Mouse (Mus musculus): ENCODE measurements at regions not wholly inside any gene's neighbourhood (a gene's known extent, or its start where the extent isn't known, plus 50 kb on each side); places are given as distances from the start of the nearest gene placed in this dataset.
A peak's percentile ranks its signal among the peaks of the same experiment; 100 is the strongest.

DNA sequence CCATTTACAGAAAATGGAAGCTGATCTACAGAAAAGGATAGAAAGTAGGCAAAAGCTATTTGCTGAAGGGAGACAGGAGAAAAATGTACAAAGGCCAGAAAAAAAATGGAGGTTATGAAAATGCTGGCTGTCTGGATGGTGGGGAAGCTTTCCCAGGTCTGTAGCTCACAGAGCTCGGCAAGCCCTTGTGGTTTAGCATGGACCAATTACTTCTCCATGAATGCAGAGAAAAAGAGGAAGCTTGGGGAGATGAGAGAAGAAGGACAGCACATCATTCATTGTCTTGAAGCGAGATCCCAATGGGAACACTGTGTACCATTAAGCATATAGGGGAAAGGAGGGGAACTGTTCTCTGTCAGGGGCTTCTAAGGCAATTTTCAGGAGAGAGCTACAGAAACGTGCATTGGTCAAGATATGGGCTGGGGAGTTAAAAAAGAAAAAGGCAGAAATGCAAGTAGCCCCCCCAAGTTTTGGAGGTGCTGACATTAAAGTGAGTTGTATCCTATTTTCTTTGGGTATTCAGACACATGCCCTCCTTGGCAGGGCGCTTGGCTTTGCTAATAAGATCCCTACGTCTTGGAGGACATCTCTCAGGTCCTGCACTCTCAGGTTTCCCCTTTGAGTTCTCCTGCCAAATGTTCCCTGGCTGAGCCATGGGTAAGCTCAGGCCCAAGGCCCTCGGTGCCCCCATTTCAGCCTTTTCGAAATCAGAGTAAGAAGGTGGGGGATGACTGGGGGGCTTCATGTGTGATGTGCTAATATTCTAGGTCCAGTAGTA, 105.8 kb upstream of the Jun start:
- Histone ChIP-seq H3K36me3 (ENCODE audit: control insufficient read depth, insufficient read depth, low read length) (no peaks in the 10 kb centered on the region), H3K27ac (ENCODE audit: low read depth, low read length) (no peak overlapping the region), H3K9me3 (replicated peaks; ENCODE audit: control insufficient read depth, low read length) (no peaks in the 10 kb centered on the region), H3K4me2 (ENCODE audit: low read length) (no peak overlapping the region), H3K4me1 (ENCODE audit: control insufficient read depth, insufficient read depth, low read length) (peaks cover 10% of the 10 kb centered on the region), H3K9ac (ENCODE audit: low read length) (no peak overlapping the region), H3K27me3 (replicated peaks; ENCODE audit: control insufficient read depth, insufficient read depth, low read length) (0 out of 2 replicates have a peak, but pooled peaks cover 3% of the 10 kb centered on the region), H3K4me3 (ENCODE audit: low read depth, low read length) (no peak overlapping the region)
- 84% methylated on average over 7 of the region's 7 CpGs for WGBS
- no peak for DNase-seq (ENCODE audit: low spot score)
- no peak for ATAC-seq

DNA sequence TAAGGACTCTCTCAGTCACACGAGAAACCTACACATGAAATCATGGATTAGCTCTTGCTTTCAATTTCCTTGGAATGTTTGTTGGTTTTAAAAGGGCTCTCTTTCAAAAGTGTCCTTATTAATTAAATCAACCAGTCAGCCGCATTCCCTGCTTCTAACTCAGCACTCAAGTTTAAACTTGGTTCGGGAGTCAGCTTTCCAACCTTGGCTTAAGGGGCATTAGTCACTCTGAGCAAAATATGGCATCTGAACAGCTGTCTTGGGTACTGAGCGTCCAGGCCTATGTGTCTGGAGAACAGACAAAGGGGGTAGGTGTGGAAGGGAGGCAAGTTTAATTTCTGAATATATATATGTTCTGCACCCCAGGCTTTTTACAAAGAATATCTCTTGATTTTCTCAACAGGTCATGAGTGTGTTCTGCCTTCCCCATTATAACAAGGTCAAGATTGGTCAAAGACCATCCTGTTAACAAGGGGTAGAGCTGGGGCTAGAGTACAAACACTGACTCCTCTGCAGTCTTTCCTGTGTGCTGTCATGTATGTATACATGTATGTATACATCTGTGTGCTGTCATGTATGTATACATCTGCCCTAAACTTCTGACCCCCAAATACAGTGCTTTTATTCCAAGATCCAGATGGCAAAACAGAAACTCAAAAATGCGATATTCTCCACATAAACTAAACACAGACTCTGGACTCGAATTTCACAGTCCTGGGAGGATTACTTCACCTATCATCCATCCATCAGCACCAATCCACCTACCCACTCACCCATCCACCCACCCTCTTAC, 106.8 kb upstream of the Jun start:
- no peaks in the 10 kb centered on the region for H3K36me3 ChIP-seq (ENCODE audit: control insufficient read depth, insufficient read depth, low read length)
- H3K4me3 ChIP-seq (ENCODE audit: low read depth, low read length) = no peak overlapping the region
- H3K9ac ChIP-seq (ENCODE audit: low read length) = no peak overlapping the region
- ATAC-seq = no peak
- WGBS = 81% methylated on average over 6 of the region's 6 CpGs
- H3K27me3 ChIP-seq (replicated peaks; ENCODE audit: control insufficient read depth, insufficient read depth, low read length) = 0 out of 2 replicates have a peak, but pooled peaks cover 3% of the 10 kb centered on the region
- no peak overlapping the region for H3K27ac ChIP-seq (ENCODE audit: low read depth, low read length)
- no peaks in the 10 kb centered on the region for H3K9me3 ChIP-seq (replicated peaks; ENCODE audit: control insufficient read depth, low read length)
- peaks cover 10% of the 10 kb centered on the region for H3K4me1 ChIP-seq (ENCODE audit: control insufficient read depth, insufficient read depth, low read length)
- no peak for DNase-seq (ENCODE audit: low spot score)
- no peak overlapping the region for H3K4me2 ChIP-seq (ENCODE audit: low read length)

DNA sequence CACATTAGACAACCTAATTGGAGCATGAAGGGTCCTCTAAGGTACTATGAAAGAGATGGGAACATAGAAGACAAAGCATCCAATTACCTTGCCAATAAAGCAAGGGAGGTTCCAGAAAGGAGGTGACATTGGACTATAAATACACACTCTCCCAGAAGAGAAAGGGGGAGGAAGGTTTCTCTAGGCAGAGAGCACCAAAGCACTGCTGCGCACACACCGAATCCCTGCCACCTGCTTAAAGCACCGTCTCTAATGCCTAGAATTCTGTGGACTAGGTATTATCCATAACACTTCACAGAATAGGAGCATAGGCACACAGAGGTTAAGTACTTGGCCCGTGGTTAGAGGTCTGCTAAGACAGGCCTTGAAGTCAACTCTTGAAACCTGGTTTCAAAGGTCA, 107.8 kb upstream of the Jun start:
- Histone ChIP-seq H3K27ac (ENCODE audit: low read depth, low read length) (no peak overlapping the region), H3K9me3 (replicated peaks; ENCODE audit: control insufficient read depth, low read length) (no peaks in the 10 kb centered on the region), H3K36me3 (ENCODE audit: control insufficient read depth, insufficient read depth, low read length) (no peaks in the 10 kb centered on the region), H3K27me3 (replicated peaks; ENCODE audit: control insufficient read depth, insufficient read depth, low read length) (0 out of 2 replicates have a peak, but pooled peaks cover 3% of the 10 kb centered on the region), H3K4me1 (ENCODE audit: control insufficient read depth, insufficient read depth, low read length) (peaks cover under 1% of the 10 kb centered on the region), H3K4me3 (ENCODE audit: low read depth, low read length) (no peak overlapping the region), H3K4me2 (ENCODE audit: low read length) (no peak overlapping the region), H3K9ac (ENCODE audit: low read length) (no peak overlapping the region)
- 93% methylated on average over 4 of the region's 4 CpGs for WGBS
- DNase-seq (ENCODE audit: low spot score) = no peak
- ATAC-seq = no peak

DNA sequence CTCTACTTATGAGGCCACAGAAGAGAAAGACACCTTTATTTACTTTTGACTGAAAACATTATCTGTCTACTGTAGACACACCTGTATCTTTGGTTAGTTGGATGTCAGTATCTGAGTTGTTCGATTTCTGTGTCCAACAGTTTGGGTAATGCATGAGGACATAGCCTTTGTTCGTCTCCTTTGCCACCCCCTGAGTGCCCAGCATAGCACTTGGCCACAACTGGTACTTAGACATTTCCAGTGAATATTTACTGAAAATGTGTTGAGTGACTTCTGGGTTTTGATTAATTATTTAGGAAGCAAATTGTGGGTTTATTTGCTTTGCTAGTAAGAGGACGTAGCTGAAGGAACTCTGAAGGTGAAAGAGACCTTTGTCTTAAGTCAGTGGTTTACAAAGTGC, 108.4 kb upstream of the Jun start:
- Histone ChIP-seq H3K27ac (ENCODE audit: low read depth, low read length) (no peak overlapping the region), H3K9me3 (replicated peaks; ENCODE audit: control insufficient read depth, low read length) (no peaks in the 10 kb centered on the region), H3K9ac (ENCODE audit: low read length) (no peak overlapping the region; the same call in 1 of the 2 replicates), H3K4me1 (ENCODE audit: control insufficient read depth, insufficient read depth, low read length) (no peaks in the 10 kb centered on the region), H3K4me2 (ENCODE audit: low read length) (peak overlapping the region; percentile 71), H3K27me3 (replicated peaks; ENCODE audit: control insufficient read depth, insufficient read depth, low read length) (0 out of 2 replicates have a peak, but pooled peaks cover 3% of the 10 kb centered on the region), H3K4me3 (ENCODE audit: low read depth, low read length) (no peak overlapping the region; the same call in 1 of the 2 replicates), H3K36me3 (ENCODE audit: control insufficient read depth, insufficient read depth, low read length) (no peaks in the 10 kb centered on the region)
- ATAC-seq = no peak
- no peak for DNase-seq (ENCODE audit: low spot score)
- WGBS = 80% methylated on average over 3 of the region's 3 CpGs

DNA sequence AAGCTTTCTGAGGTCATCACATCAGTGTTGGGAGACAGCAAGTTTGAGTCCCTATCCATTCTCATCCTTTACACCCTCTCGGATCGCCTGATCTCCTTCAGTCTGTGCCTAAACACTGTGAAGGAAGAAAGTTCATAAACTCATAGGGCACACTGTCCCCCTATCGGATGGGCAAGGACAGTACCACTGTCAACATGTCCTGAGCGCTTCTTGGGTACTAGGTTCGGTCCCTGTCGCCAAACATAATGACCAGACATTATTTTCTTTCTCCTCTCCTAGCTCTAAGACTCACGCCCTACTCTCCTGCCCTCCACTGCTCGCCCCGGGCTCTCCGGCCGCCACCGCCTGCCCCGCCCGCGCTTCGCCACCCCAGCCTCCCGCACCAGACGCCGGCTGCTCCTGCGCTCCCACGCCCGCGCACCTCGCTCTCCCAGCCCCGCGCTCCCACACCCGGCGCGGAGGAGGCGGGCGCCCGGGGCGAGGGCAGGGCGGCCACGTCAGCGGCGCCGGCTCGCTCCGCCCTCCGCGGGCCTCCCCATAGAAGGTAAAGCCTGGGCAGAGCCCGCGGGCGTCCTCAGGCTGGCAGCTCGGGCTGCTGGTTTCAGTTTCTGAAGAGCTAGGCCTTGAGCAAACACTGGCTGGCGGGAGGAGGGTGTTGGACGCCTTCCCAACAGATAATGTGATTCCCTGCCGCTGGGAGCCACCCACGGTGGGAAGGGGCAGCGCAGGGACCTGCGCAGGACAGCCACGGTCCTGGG, 109.1 kb upstream of the Jun start:
- DNase-seq (ENCODE audit: low spot score) = peak; percentile 89
- peak; percentile 96 for ATAC-seq
- H3K36me3 ChIP-seq (ENCODE audit: control insufficient read depth, insufficient read depth, low read length) = no peaks in the 10 kb centered on the region
- H3K9ac ChIP-seq (ENCODE audit: low read length) = peak overlapping the region; percentile 72
- no peaks in the 10 kb centered on the region for H3K4me1 ChIP-seq (ENCODE audit: control insufficient read depth, insufficient read depth, low read length)
- 0 out of 2 replicates have a peak, but pooled peaks cover 3% of the 10 kb centered on the region for H3K27me3 ChIP-seq (replicated peaks; ENCODE audit: control insufficient read depth, insufficient read depth, low read length)
- H3K4me3 ChIP-seq (ENCODE audit: low read depth, low read length) = peak overlapping the region; percentile 48
- H3K4me2 ChIP-seq (ENCODE audit: low read length) = peak overlapping the region; percentile 71
- peak overlapping the region; percentile 77 for H3K27ac ChIP-seq (ENCODE audit: low read depth, low read length)
- under 1% methylated on average over 52 of the region's 53 CpGs for WGBS
- H3K9me3 ChIP-seq (replicated peaks; ENCODE audit: control insufficient read depth, low read length) = no peaks in the 10 kb centered on the region

DNA sequence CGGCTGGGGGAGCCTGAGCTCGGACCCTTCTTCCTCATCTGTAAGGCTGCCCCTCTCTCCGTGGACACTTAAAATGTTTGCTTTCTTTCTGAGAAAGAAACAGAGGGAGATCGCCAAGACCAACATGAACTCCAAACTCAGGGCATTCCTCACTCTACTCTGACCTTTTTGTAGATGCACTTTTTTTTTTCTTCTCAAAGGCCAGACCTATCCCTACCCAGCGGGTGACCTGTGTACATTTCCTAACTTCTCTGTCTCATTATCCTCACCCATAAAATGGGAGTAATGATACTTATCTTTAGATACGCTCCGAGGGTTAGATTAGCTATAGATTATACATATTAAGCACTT, 109.6 kb upstream of the Jun start:
- no peaks in the 10 kb centered on the region for H3K9me3 ChIP-seq (replicated peaks; ENCODE audit: control insufficient read depth, low read length)
- peak overlapping the region; percentile 71 for H3K4me2 ChIP-seq (ENCODE audit: low read length)
- DNase-seq (ENCODE audit: low spot score) (no peak), ATAC-seq (peak; percentile 19)
- H3K27ac ChIP-seq (ENCODE audit: low read depth, low read length) = peak overlapping the region; percentile 77
- peak overlapping the region; percentile 48 for H3K4me3 ChIP-seq (ENCODE audit: low read depth, low read length)
- 21% methylated on average over 7 of the region's 7 CpGs for WGBS
- H3K4me1 ChIP-seq (ENCODE audit: control insufficient read depth, insufficient read depth, low read length) = no peaks in the 10 kb centered on the region
- H3K27me3 ChIP-seq (replicated peaks; ENCODE audit: control insufficient read depth, insufficient read depth, low read length) = 0 out of 2 replicates have a peak, but pooled peaks cover 3% of the 10 kb centered on the region
- no peaks in the 10 kb centered on the region for H3K36me3 ChIP-seq (ENCODE audit: control insufficient read depth, insufficient read depth, low read length)
- H3K9ac ChIP-seq (ENCODE audit: low read length) = peak overlapping the region; percentile 72

DNA sequence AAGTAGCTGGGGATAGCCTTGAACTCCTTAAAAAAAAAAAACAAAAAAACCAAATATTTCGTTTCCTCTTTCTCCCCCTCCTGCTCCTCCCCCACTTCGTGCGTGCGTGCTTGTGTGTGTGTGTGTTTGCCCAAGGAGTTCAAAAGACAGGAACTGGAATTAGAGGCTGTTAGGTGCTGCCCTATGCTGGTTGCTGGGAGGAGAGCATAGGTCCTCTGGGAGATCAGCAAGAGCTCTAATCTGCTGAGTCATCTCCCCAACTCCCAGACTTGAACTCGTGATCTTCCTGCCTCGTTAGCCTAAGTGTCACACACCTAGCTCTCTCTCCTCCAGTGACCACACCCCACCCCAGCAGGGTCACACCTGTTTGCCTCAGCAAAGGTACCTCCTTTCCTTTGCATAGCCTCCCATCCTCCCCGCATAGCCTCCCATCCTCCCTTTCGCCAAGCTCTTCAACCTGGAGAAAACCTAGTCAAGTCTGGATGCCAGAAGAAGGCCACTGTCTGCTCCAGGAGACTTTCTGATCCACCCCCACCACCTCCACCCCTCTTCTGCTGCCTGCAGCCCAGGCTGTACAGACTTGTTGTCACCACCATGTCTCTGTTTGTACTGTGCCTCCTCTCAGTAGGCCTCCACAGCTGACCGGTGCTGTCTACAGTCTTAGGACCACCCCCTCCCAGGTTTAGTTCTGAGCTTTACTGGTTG, 110.5 kb upstream of the Jun start:
- Histone ChIP-seq H3K9ac (ENCODE audit: low read length) (no peak overlapping the region), H3K27ac (ENCODE audit: low read depth, low read length) (no peak overlapping the region), H3K4me3 (ENCODE audit: low read depth, low read length) (no peak overlapping the region), H3K27me3 (replicated peaks; ENCODE audit: control insufficient read depth, insufficient read depth, low read length) (0 out of 2 replicates have a peak, but pooled peaks cover 3% of the 10 kb centered on the region), H3K9me3 (replicated peaks; ENCODE audit: control insufficient read depth, low read length) (no peaks in the 10 kb centered on the region), H3K36me3 (ENCODE audit: control insufficient read depth, insufficient read depth, low read length) (no peaks in the 10 kb centered on the region), H3K4me2 (ENCODE audit: low read length) (no peak overlapping the region), H3K4me1 (ENCODE audit: control insufficient read depth, insufficient read depth, low read length) (no peaks in the 10 kb centered on the region)
- WGBS = 85% methylated on average over 9 of the region's 9 CpGs
- DNase-seq (ENCODE audit: low spot score) (no peak), ATAC-seq (no peak)

DNA sequence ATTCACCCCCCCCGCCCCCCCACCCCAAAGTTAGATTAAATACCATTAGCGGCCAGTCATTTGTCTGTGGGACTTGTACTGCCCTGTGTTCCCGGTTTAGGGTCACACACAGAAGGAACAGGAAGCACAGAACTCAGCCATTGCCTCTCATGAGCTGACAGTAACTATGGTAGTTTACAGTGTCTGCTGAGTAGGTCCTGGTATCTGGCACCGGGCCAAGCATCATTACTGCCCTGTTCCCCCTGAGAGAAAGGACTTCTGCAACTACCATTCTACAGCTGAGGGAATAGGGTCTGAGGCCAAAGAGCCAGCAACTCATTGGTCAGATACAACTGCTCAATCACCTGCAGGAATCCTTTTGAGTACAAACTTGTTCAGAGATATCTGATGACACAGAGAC, 111.4 kb upstream of the Jun start:
- no peak overlapping the region for H3K4me2 ChIP-seq (ENCODE audit: low read length)
- no peaks in the 10 kb centered on the region for H3K4me1 ChIP-seq (ENCODE audit: control insufficient read depth, insufficient read depth, low read length)
- H3K27me3 ChIP-seq (replicated peaks; ENCODE audit: control insufficient read depth, insufficient read depth, low read length) = 0 out of 2 replicates have a peak, but pooled peaks cover 3% of the 10 kb centered on the region
- no peaks in the 10 kb centered on the region for H3K9me3 ChIP-seq (replicated peaks; ENCODE audit: control insufficient read depth, low read length)
- H3K4me3 ChIP-seq (ENCODE audit: low read depth, low read length) = no peak overlapping the region
- no peaks in the 10 kb centered on the region for H3K36me3 ChIP-seq (ENCODE audit: control insufficient read depth, insufficient read depth, low read length)
- no peak for ATAC-seq
- no peak overlapping the region for H3K27ac ChIP-seq (ENCODE audit: low read depth, low read length)
- H3K9ac ChIP-seq (ENCODE audit: low read length) = no peak overlapping the region
- 75% methylated on average over 4 of the region's 4 CpGs for WGBS
- DNase-seq (ENCODE audit: low spot score) = no peak
